Mouse (Mus musculus): ENCODE measurements at regions not wholly inside any gene's neighbourhood (a gene's known extent, or its start where the extent isn't known, plus 50 kb on each side); places are given as distances from the start of the nearest gene placed in this dataset.
A peak's percentile ranks its signal among the peaks of the same experiment; 100 is the strongest.

DNA sequence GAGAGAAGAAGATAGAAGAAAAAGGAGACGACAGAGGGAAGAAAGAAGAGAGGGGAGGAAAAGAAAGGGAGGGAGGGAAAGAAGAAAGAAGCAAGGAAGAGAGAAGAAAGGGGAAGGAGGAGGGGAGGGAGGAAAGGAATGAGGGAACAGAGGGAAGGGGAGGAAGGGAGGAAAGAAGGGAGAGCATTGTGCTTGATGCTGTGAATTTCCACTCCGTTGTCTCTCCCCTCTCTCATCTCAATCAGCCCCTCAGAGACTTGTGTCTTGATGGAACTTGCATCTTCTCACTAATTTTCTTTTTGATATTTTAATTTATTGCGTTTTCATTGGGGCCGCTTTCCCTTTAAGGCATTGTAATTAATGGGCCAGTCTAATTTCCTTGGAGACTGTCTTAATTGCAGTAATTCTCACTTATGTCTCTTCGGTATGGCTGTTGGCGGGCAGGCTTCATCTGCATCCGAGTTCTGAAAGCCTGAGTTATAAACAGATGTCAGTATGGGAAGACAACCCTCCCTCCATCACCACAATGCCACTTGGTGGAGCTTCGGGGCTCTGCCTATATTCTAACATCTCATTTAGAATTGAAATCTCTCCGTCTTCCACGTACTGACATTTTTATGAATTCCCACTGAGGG, 111.4 kb upstream of the Xylt1 start:
- no peak for DNase-seq

DNA sequence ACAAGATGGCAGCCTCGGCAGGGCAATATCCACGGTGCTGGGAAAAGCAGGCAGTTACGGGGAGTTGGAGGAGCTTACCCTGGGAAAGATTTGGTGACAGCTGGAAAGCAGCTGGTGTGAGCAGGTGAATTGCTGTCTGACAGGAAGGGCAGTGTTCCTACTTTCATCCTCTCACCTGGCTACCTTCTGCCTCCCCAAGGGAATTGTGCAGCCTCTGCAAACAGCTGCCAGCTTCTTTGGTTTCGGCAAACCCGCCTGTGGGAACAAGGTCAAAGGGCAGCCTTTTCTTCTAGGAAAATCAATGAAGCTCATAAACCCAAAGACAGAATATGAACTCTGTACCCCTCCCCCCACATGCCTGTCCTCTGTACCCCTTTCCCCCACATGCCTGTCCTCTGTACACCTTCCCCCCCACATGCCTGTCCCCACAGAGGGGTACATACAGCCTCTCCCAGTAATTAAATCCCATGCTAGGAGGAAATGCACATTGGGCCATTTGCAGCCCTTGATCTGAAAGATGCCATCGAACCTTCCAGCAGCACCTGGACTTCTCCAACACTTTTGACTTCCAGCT, 102.3 kb upstream of the Xylt1 start:
- no peak for DNase-seq

DNA sequence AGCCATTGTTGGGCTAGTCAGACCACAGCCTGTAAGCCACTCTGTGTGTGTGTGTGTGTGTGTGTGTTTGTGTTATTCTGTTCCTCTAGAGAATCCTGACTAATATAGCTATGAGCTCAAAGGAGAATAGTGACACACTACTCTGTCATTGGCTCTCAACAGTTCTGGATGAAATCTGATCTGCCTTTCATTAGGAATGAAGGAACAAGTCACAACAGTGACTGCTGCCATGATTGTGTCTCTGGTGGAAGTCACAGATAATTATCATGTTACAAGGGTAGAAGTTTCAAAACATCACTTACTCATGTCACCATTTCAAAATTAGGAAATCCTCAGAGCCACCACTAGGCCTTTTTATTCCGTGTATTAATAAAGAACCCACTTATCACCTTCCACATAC, 98.6 kb upstream of the Xylt1 start:
- no peak for DNase-seq

DNA sequence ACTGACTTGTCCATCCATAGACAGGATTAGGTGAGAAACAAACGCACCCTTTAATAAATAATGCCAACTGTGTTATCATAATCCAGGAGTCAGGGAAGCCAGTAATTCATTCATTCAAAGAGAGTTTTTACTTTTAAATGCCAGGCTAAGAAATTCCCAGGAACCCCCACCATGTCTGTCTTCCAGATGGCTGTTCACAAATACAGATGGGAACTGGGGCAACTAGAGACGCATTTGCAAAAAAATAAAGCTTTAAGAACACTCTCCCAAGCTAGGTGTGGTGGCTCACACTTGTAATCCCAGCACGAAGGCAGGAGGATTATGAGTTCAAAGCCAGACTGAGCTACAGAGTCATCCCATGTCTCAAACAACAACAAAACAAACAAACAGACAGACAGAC, 95.6 kb upstream of the Xylt1 start:
- no peak for DNase-seq

DNA sequence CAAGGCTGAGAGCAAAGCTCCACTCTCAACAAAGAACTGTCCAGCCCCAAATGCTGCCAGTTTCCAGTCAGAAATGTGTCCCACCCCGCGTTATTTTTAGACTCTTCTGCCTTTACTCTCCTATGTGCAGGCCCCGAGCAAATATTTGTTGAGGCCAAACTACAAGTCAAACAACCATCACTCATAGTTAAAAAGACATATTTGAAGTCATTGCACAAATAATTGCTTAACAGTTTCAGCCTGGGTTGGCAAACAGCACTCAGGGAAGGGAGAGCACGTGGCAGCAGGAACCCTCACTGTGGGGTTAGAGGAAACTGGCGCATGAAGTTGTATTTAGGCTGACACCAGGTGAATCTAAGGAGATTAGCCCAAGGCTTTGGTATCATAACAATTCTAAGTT, 94.8 kb upstream of the Xylt1 start:
- no peak for DNase-seq

DNA sequence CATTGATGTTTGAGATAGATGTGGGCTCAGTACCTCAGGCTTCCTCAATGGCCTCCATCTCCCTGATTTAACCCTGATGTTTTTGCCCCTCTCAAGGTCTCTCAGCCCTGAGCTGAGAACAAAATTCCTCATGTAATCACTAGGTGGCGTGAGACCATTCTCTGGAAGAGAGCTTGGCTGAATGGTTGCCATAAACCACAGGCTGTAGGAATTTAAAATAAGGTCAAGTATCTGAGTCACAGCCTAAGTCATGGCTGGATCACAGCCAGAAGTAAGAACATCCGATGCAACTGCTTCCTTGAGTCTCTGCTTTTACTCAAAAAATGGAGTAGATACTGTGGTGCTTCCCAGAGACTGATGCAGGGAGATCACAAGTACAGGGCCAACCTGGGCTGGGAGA, 77.1 kb upstream of the Xylt1 start:
- DNase-seq, result peak; percentile 17

DNA sequence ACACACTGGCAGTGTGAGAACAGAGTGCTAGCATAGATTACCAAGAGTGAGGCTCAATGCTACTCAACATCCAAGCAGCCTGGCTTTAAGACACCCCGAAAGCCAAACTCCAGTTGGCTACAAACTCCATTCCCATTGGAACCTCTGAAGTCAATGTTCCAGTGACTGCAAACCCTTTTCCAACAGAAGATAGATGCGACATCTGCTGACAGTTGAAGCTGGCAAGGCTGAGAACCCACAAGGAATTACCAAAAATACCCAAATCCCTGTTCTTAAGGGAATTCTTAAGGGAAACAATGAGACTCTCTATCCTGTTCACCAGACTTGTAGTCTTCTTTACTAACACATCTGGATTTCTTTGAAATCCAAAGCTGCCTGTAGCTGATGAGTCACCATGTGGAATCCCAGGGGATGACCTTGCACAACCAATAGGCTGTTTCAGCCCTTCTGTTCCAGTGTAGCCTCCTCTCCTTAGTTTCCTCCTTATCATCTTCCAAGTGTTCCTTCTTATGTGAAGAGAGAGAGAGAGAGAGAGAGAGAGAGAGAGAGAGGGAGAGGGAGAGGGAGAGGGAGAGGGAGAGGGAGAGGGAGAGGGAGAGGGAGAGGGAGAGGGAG, 70.1 kb upstream of the Xylt1 start:
- DNase-seq, result peak; percentile 51

DNA sequence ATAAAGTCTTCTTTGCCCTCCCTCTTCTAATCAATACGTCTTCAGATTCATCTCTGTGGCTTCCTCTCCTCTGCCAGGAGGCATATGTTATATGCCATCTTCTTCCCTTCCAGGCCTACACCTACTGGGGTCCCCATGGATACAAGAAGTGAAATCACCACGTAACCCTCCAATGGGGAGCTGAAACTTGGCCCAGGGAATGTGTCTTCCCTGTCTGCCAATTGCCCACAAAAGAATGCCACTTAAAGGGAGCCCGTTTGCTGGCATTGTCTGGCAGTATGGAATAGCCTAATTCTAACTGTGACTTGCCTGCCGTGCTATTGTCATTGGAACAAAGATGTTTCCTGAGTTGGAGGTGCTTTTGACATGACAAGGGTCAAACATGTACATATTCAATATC, 69.5 kb upstream of the Xylt1 start:
- no peak for DNase-seq

DNA sequence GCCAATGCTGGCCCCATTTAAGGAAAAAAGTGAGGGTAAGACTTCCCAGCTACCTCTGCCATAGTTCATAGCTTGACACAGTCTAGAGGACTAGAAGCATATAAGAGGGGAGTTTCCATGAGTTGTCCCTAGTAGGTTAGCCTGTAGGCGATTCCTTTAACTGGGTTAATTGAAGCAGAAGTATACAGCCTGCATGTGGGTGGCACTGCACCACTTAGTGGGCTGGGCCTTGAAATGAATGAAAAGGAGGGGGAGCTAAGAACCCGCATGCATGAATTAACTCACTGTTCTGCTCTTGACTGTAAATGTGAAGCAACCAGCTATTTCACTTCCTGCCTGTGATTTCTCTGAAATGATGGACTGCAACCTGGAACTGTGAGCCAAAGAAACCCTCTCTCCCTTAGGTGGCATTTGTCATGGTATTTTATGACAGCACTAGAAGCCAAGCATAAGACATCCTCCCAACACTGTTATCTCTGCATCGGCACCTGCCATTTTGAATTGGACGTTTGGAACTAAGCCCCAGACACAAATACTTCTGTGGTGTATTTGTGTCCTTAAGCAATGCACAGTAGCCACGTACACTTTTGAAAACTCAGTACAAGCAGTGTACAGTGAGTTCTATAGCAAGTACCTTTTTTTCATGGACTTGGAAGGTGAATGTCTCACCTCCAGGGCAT, 64.5 kb upstream of the Xylt1 start:
- DNase-seq, result no peak

DNA sequence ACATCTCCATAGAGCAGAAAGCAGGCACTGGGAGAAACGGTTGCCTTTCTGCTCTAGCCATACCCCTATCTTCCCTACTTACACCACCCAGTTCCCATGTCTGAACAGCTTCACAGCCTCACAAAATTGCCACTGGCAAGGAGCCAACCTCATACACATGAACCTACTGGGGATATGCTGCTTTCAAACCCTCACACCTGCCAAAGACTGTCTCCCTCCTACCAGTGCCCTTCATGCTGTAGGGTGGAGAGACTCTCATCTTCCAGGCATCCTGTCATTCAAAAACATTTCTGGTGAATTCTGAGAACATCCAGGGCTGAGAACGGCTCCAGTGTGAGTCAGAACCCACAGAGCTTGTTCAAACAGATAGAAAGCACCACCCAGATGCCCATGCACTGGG, 63.4 kb upstream of the Xylt1 start:
- DNase-seq, result no peak

DNA sequence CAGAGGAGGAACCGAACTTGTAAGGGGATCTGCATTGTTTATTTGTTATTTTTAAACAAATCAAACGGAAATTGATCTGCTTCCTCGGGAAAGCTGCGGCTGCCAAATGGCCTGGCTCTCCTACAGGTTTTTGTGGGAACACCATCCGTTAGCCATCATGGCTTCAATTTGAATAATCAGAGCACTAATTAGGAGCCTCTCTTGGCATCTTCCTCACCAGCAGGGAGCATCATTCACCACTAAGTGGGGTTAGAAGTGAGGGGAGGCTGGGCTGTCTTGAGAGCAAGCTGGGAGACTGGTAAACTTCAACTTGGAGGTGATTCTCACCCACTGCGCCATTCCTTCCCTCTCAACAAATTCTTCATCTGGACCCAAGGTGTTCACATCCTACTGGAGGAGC, 60.2 kb upstream of the Xylt1 start:
- no peak for DNase-seq
